Mouse (Mus musculus) cerebellum, adult 2 months (tissue): ENCODE results near the gene Ccnd3.

ENCODE experiments used
- CTCF ChIP-seq: fragments of 200-500 bp; IDR thresholded peaks from 2 replicates; pipeline ENCODE4 v1.5.1; 2011; ENCODE audit warnings: low read depth, mild to moderate bottlenecking, control low read depth, low read length, moderate library complexity, borderline replicate concordance; ENCODE audit not compliant: insufficient read depth
- POLR2A ChIP-seq: fragments of 200-500 bp; IDR thresholded peaks from 2 replicates; pipeline ENCODE4 v1.6.1; 2011; ENCODE audit warnings: low read length, control low read depth, borderline replicate concordance; ENCODE audit not compliant: insufficient read depth

- TF ChIP-seq CTCF (no peak), POLR2A (no peak)
Observed at GRCm38 (mm10) chr17:47516232-47516631, 11.4 kb downstream of the Ccnd3 start.
